Mouse (Mus musculus): Measurements from ENCODE around the gene Glcci1. TPM values are rescaled to one million over a fixed set of nuclear protein-coding genes. Genes with fewer than 3 reads are reported as not detected.
"Not testable (repeated sequence)": the region's sequence is repeated elsewhere in the genome, so short reads cannot be mapped to it uniquely, and the experiment has no call there.

Gene Glcci1
- polyA plus RNA-seq, 1 experiment from 2014 or later, result 7.4 TPM

DNA sequence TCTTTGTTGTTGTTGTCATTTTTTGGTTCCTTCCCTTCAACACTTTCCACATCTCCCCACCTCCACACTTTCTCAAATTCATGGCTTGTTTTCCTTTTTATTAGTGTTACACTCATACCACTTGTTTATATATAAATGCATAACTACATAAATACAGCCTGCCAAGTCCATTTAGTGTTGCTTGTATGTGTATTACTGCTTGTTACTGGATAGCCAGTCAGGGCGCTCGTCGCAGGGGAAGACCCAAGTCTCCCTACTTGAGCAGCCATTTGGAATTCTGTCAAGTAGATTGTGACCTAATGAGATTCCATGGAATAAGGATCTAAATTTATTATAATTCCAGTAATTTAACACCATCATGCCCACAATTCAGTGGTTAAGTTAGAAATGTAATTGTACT, 10.3 kb downstream of the Glcci1 start:
- 84% methylated on average over 3 of the region's 3 CpGs for WGBS
- no peaks in the 10 kb centered on the region for H3K9me3 ChIP-seq
- H3K4me3 ChIP-seq, result no peak overlapping the region
- ATAC-seq (ENCODE audit: low FRiP score, low read depth), result no peak
- no peaks in the 10 kb centered on the region for H3K4me1 ChIP-seq (replicated peaks)
- H3K27ac ChIP-seq (replicated peaks), result no peak overlapping the region
- H3K36me3 ChIP-seq, result no peaks in the 10 kb centered on the region
- H3K4me2 ChIP-seq, result no peak overlapping the region
- no peaks in the 10 kb centered on the region for H3K27me3 ChIP-seq
- no peak overlapping the region for H3K9ac ChIP-seq

DNA sequence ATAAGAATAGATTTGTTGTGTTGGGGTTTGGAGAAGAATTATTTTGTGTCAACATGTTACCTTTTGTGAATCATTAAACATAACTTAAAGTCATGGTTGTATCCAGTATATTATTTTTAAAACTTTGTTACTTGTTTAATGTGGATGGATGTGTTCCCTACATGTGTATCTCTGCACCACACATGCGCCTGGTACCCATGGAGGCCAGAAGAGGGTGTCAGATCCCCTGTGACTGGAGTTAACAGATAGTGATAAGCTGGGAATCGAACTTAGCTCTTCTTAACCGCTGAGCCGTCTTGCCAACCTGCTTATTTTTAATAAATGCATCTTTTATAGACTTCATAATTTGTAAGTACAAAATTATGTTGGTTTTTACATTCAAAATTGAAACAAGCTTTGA, 11.8 kb downstream of the Glcci1 start:
- WGBS, result 96% methylated on average over 4 of the region's 4 CpGs
- no peak overlapping the region for H3K4me2 ChIP-seq
- no peak overlapping the region for H3K9ac ChIP-seq
- no peaks in the 10 kb centered on the region for H3K36me3 ChIP-seq
- no peaks in the 10 kb centered on the region for H3K4me1 ChIP-seq (replicated peaks)
- no peak for ATAC-seq (ENCODE audit: low FRiP score, low read depth)
- no peak overlapping the region for H3K4me3 ChIP-seq
- H3K27me3 ChIP-seq, result no peaks in the 10 kb centered on the region
- no peak overlapping the region for H3K27ac ChIP-seq (replicated peaks)
- no peaks in the 10 kb centered on the region for H3K9me3 ChIP-seq

DNA sequence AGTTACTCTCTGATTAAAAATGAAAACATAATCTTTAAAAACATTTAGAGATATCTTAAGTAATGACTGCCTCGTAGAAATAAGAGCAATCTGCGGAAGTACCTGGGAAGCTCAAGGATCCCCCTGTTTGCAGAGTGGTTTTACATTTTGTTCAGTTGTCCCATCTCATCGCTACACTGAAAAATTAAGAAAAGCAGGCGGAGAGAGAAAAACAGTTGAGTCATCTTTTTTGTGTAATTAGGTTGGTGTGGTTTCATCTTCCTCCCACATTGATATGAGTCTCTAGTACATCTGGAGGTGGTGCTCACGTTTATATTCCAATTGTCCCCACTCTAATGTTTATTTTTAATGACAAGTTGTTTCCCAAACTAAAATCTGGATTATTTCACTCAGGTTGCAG, 15.3 kb downstream of the Glcci1 start:
- no peak overlapping the region for H3K4me2 ChIP-seq
- H3K27ac ChIP-seq (replicated peaks), result no peak overlapping the region
- no peaks in the 10 kb centered on the region for H3K36me3 ChIP-seq
- H3K9ac ChIP-seq, result no peak overlapping the region
- H3K27me3 ChIP-seq, result no peaks in the 10 kb centered on the region
- no peak for ATAC-seq (ENCODE audit: low FRiP score, low read depth)
- H3K9me3 ChIP-seq, result no peaks in the 10 kb centered on the region
- H3K4me1 ChIP-seq (replicated peaks), result no peaks in the 10 kb centered on the region
- WGBS, result 94% methylated on average over 5 of the region's 5 CpGs
- H3K4me3 ChIP-seq, result no peak overlapping the region

DNA sequence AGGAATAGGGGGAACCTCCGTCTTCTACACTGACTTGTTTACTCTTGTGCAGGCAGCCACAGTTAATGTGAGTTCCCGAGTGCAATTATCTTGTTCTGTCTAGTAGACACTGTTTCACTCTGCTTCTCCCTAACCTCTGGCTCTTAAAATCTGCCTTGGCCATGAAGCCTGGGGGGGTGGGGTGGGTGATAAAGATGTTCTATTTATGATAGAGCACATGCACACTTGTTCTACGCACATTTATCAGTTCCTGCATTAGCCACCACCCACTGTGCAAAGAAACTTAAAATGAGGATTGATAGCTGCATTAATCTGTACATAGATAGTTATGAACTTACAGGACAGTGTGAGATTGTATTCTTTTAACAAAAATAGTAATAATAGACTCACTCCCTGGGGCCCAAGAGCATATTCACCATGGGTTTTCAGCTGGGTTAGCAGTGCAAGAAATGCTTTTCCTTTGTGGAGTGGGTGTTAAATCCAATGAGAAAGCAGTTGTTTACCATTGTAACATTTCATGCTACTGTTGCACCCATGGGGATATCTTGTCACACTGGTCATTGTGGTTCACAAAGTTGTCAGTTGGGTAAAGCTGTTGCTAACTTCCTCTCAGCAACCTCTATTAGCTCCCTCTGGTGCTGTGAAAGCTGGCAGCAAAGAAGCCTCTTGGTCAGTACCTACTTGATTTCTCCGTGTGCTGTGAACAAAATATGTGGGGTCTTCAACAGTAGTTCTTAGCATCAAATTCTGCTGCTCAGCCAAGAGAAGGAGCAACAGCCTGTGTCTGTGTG, 21.9 kb downstream of the Glcci1 start:
- ATAC-seq (ENCODE audit: low FRiP score, low read depth), result no peak
- Histone ChIP-seq H3K27me3 (no peaks in the 10 kb centered on the region), H3K4me2 (no peak overlapping the region), H3K36me3 (no peaks in the 10 kb centered on the region), H3K9ac (no peak overlapping the region), H3K9me3 (no peaks in the 10 kb centered on the region), H3K4me3 (no peak overlapping the region), H3K4me1 (replicated peaks) (no peaks in the 10 kb centered on the region), H3K27ac (replicated peaks) (no peak overlapping the region)
- 82% methylated on average over 4 of the region's 4 CpGs for WGBS

DNA sequence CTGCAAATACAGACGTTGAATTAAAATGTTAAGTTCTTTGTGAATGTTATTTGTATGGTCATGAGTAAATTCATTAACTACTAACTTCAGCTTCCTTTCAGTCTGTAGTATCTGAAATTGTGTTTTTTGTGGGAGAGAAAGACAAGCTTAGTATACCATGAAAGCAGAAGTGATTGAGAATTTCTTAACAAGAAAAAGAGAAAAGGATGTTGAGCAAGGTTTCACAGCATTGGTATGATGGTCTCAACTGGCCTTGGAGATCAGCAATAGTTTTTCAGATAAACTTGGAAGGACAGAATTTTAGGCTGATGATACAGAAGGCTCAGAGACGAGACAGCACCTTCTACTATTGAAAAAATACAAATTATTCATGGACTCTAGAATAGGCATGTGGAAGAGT, 27.5 kb downstream of the Glcci1 start:
- Histone ChIP-seq H3K4me3 (no peak overlapping the region), H3K9me3 (no peaks in the 10 kb centered on the region), H3K36me3 (no peaks in the 10 kb centered on the region), H3K27me3 (no peaks in the 10 kb centered on the region), H3K4me1 (replicated peaks) (no peaks in the 10 kb centered on the region), H3K4me2 (no peak overlapping the region), H3K9ac (no peak overlapping the region), H3K27ac (replicated peaks) (no peak overlapping the region)
- no peak for ATAC-seq (ENCODE audit: low FRiP score, low read depth)
- 74% methylated on average over 2 of the region's 2 CpGs for WGBS

DNA sequence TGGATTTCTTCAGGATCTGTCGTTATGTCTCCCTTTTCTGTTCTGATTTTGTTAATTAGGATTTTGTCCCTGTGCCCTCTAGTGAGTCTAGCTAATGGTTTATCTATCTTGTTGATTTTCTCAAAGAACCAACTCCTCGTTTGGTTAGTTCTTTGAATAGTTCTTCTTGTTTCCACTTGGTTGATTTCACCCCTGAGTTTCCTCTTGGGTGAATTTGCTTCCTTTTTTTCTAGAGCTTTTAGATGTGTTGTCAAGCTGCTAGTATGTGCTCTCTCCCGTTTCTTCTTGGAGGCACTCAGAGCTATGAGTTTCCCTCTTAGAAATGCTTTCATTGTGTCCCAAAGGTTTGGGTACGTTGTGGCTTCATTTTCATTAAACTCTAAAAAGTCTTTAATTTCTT, 32.1 kb downstream of the Glcci1 start:
- H3K27ac ChIP-seq (replicated peaks); H3K4me2 ChIP-seq; H3K9me3 ChIP-seq; H3K4me1 ChIP-seq (replicated peaks); ATAC-seq (ENCODE audit: low FRiP score, low read depth); H3K4me3 ChIP-seq; H3K36me3 ChIP-seq; H3K27me3 ChIP-seq; H3K9ac ChIP-seq: not testable (repeated sequence)
- 89% methylated on average over 4 of the region's 4 CpGs for WGBS

DNA sequence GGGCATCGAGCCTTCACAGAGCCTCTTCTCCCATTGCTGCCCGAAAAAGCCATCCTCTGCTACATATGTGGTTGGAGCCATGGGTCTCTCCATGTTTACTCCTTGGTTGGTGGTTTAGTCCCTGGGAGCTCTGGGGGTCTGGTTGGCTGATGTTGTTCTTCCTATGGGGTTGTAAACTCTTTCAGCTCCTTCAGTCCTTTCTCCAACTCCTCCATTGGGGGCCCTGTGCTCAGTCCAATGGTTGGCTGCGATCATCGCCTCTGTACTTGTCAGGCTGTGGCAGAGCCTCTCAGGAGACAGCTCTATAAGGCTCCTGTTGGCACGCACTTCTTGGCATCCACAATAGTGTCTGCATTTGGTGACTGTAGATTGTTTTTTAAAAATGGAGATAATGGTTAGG, 35.4 kb downstream of the Glcci1 start:
- Histone ChIP-seq H3K9me3 (no peaks in the 10 kb centered on the region), H3K4me3 (no peak overlapping the region), H3K4me1 (replicated peaks) (no peaks in the 10 kb centered on the region), H3K27me3 (no peaks in the 10 kb centered on the region), H3K4me2 (no peak overlapping the region), H3K9ac (no peak overlapping the region), H3K27ac (replicated peaks) (no peak overlapping the region), H3K36me3 (peaks cover 9% of the 10 kb centered on the region; the same call in 1 of the 2 replicates)
- ATAC-seq (ENCODE audit: low FRiP score, low read depth), result no peak
- 90% methylated on average over 5 of the region's 5 CpGs for WGBS

DNA sequence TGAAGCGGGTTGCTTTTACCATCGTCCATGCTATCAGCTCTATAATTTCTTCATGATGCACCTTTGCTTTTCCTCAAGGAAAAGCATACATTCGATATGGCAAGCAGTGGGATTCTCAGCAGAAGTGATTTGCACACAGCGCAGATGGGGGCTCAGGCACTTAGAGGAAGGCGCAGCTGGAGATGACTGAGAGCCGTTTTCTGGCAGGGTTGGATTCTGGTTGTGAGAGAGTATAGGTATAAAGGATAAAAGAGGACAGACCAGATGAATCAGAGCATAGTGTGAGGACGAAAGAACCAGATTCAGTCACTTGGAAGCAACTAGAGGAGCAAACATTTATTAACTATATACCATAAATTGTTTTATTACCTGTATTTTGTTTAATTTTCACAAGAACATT, 36.4 kb downstream of the Glcci1 start:
- Histone ChIP-seq H3K27me3 (no peaks in the 10 kb centered on the region), H3K9me3 (no peaks in the 10 kb centered on the region), H3K9ac (no peak overlapping the region), H3K4me1 (replicated peaks) (no peaks in the 10 kb centered on the region), H3K4me3 (no peak overlapping the region), H3K4me2 (no peak overlapping the region), H3K36me3 (peaks cover 9% of the 10 kb centered on the region; the same call in 1 of the 2 replicates), H3K27ac (replicated peaks) (no peak overlapping the region)
- 95% methylated on average over 7 of the region's 7 CpGs for WGBS
- no peak for ATAC-seq (ENCODE audit: low FRiP score, low read depth)

DNA sequence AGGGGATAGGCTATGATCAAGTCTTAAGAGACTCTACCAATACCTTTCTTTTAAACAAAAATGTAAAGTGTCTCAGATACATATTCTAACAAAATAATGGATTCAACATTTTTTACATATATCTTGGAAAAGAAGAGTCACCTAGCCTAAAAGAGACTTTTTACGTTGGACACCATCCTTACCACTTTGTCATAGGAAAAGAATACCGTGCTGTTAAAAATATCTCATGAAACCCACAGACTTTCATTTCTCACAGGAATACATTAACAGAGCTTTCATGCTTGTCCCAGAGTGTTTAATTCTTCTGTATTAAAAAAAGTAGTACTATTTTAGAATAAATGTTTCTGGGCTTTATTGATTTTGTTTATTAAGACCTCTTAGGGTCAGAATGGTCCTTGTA, 41.8 kb downstream of the Glcci1 start:
- WGBS, result 97% methylated on average over 2 of the region's 2 CpGs
- Histone ChIP-seq H3K4me1 (replicated peaks) (no peaks in the 10 kb centered on the region), H3K4me3 (no peak overlapping the region), H3K27ac (replicated peaks) (no peak overlapping the region), H3K4me2 (no peak overlapping the region), H3K36me3 (peaks cover 3% of the 10 kb centered on the region; the same call in 1 of the 2 replicates), H3K9me3 (no peaks in the 10 kb centered on the region), H3K9ac (no peak overlapping the region), H3K27me3 (no peaks in the 10 kb centered on the region)
- no peak for ATAC-seq (ENCODE audit: low FRiP score, low read depth)

DNA sequence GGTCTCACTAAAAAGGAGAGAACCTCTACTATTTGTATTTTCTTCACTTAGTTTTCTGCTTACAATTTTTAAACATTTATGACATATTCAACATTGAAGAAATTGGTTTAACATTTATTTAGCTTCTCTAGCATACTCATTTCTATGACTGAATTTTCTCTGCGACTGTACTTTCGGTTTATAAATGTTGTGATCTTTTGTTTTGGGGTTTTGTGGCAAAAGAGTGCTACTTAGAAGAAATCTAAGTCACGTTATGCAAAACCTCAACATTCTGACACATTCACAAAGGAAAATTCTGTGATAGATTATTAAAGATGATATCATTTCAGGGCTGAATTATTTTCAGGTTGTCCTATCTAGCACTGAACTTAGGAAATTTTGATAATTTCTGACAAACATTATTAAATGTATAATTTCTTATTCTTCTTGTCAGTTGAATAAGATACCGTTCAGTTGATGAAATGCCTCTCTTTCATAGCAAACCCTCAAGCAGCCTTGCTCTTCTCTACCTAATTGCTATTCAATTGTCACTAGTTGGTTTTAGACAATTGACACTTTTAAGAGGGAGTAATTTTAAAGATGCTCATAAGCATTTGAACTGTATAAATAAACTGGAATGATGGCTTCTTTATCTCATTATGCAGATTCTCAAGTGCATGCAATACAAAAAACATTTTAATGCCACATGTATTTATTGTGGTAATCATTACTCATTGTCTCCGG, 47.6 kb downstream of the Glcci1 start:
- H3K9ac ChIP-seq, result no peak overlapping the region
- 90% methylated on average over 5 of the region's 5 CpGs for WGBS
- H3K4me3 ChIP-seq, result no peak overlapping the region
- H3K27ac ChIP-seq (replicated peaks), result no peak overlapping the region
- H3K4me1 ChIP-seq (replicated peaks), result no peaks in the 10 kb centered on the region
- H3K4me2 ChIP-seq, result no peak overlapping the region
- H3K36me3 ChIP-seq, result no peaks in the 10 kb centered on the region
- H3K9me3 ChIP-seq, result no peaks in the 10 kb centered on the region
- ATAC-seq (ENCODE audit: low FRiP score, low read depth), result no peak
- no peaks in the 10 kb centered on the region for H3K27me3 ChIP-seq

DNA sequence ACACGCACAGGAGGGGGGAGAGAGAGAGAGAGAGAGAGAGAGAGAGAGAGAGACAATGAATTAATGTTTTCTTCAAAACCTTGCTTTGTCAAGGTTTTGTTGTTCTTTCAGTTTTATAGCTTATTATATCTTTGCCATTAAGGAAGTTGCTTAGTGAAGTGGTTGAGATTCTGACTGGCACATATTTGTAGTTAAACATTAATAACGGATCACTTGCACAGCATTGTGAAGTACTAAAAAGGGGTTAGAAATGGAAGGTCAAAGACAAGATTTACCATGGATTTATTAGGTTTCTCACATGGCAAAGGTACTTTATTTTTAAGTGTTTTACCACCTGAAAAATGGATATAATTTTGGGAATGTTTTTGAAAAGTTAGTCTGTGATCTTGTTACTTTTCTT, 51.3 kb downstream of the Glcci1 start:
- Histone ChIP-seq H3K4me3 (no peak overlapping the region), H3K9ac (no peak overlapping the region), H3K36me3 (peaks cover 4% of the 10 kb centered on the region; the same call in 1 of the 2 replicates), H3K4me2 (no peak overlapping the region), H3K9me3 (no peaks in the 10 kb centered on the region), H3K4me1 (replicated peaks) (no peaks in the 10 kb centered on the region), H3K27me3 (no peaks in the 10 kb centered on the region), H3K27ac (replicated peaks) (no peak overlapping the region)
- WGBS, result 95% methylated on average over 2 of the region's 2 CpGs
- ATAC-seq (ENCODE audit: low FRiP score, low read depth), result no peak

DNA sequence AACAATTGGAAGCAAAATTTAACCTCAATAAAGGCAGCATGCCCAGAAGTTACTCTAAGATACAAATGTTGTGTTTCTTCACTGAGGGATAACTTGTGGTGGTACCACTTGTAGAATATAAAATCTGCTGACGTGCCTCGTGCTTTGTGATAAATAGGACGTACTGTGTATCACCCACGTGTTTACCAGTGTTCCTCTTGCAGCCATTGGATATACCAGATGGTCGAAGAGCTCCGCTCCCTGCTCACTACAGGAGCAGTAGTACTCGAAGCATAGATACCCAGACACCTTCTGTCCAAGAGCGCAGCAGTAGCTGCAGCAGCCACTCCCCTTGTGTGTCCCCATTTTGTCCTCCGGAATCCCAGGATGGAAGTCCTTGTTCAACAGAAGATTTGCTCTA, 73.0 kb downstream of the Glcci1 start:
- H3K36me3 ChIP-seq, result peaks cover 5% of the 10 kb centered on the region; the same call in 1 of the 2 replicates
- WGBS, result 94% methylated on average over 9 of the region's 9 CpGs
- no peak for ATAC-seq (ENCODE audit: low FRiP score, low read depth)
- no peaks in the 10 kb centered on the region for H3K9me3 ChIP-seq
- no peaks in the 10 kb centered on the region for H3K27me3 ChIP-seq
- H3K4me3 ChIP-seq, result no peak overlapping the region
- H3K27ac ChIP-seq (replicated peaks), result no peak overlapping the region
- no peaks in the 10 kb centered on the region for H3K4me1 ChIP-seq (replicated peaks)
- no peak overlapping the region for H3K9ac ChIP-seq
- no peak overlapping the region for H3K4me2 ChIP-seq

Measured in hindbrain, embryonic 15.5 days (tissue).